Mouse (Mus musculus): ENCODE measurements around the gene Hjurp. TPM values are rescaled to one million over a fixed set of nuclear protein-coding genes. Genes with fewer than 3 reads are reported as not detected.

Hjurp gene
- polyA plus RNA-seq, 1 experiment: 34.3 TPM

- no peak overlapping the region for H3K4me3 ChIP-seq (ENCODE audit: control insufficient read depth, low read depth, low read length)
- TF ChIP-seq POLR2A (IDR thresholded peaks at IDR 0.05; ENCODE audit: control insufficient read depth, low read depth, low read length) (no peak), CTCF (IDR thresholded peaks at IDR 0.05; ENCODE audit: control insufficient read depth, insufficient read depth, insufficient replicate concordance, low read depth, low read length) (no peak)
- no peak overlapping the region for H3K27ac ChIP-seq (ENCODE audit: control insufficient read depth, insufficient read depth, low read depth, low read length)
- peaks cover 34% of the 10 kb centered on the region for H3K36me3 ChIP-seq (ENCODE audit: control insufficient read depth, insufficient read depth, low read length)
- H3K4me1 ChIP-seq (ENCODE audit: control insufficient read depth, insufficient read depth, low read length): no peaks in the 10 kb centered on the region; the same call in 1 of the 2 replicates
- no peaks in the 10 kb centered on the region for H3K27me3 ChIP-seq (ENCODE audit: control insufficient read depth, insufficient read depth, low read length)
Observed at GRCm38 (mm10) chr1:88262961-88263360, 14.5 kb downstream of the Hjurp start.

GRCm38 (mm10) chr1:88262255-88262654, 15.2 kb downstream of the Hjurp start:
- TF ChIP-seq POLR2A (IDR thresholded peaks at IDR 0.05; ENCODE audit: control insufficient read depth, low read depth, low read length) (no peak), CTCF (IDR thresholded peaks at IDR 0.05; ENCODE audit: control insufficient read depth, insufficient read depth, insufficient replicate concordance, low read depth, low read length) (no peak)

GRCm38 (mm10) chr1:88261706-88262105, 15.7 kb downstream of the Hjurp start:
- no peak overlapping the region for H3K27ac ChIP-seq (ENCODE audit: control insufficient read depth, insufficient read depth, low read depth, low read length)
- no peak overlapping the region for H3K4me3 ChIP-seq (ENCODE audit: control insufficient read depth, low read depth, low read length)
- no peak for TF ChIP-seq CTCF (IDR thresholded peaks at IDR 0.05; ENCODE audit: control insufficient read depth, insufficient read depth, insufficient replicate concordance, low read depth, low read length)
- TF ChIP-seq POLR2A (IDR thresholded peaks at IDR 0.05; ENCODE audit: control insufficient read depth, low read depth, low read length): no peak
- no peaks in the 10 kb centered on the region for H3K27me3 ChIP-seq (ENCODE audit: control insufficient read depth, insufficient read depth, low read length)
- H3K4me1 ChIP-seq (ENCODE audit: control insufficient read depth, insufficient read depth, low read length): no peaks in the 10 kb centered on the region; the same call in 1 of the 2 replicates
- peaks cover 25% of the 10 kb centered on the region for H3K36me3 ChIP-seq (ENCODE audit: control insufficient read depth, insufficient read depth, low read length)

More at GRCm38 (mm10) chr1:88262255-88262654, 15.2 kb downstream of the Hjurp start:
- Histone ChIP-seq H3K36me3 (ENCODE audit: control insufficient read depth, insufficient read depth, low read length) (peaks cover 29% of the 10 kb centered on the region), H3K27ac (ENCODE audit: control insufficient read depth, insufficient read depth, low read depth, low read length) (no peak overlapping the region), H3K4me3 (ENCODE audit: control insufficient read depth, low read depth, low read length) (no peak overlapping the region), H3K27me3 (ENCODE audit: control insufficient read depth, insufficient read depth, low read length) (no peaks in the 10 kb centered on the region), H3K4me1 (ENCODE audit: control insufficient read depth, insufficient read depth, low read length) (no peaks in the 10 kb centered on the region; the same call in 1 of the 2 replicates)

- Histone ChIP-seq H3K27ac (ENCODE audit: control insufficient read depth, insufficient read depth, low read depth, low read length) (no peak overlapping the region), H3K36me3 (ENCODE audit: control insufficient read depth, insufficient read depth, low read length) (peaks cover 17% of the 10 kb centered on the region), H3K4me3 (ENCODE audit: control insufficient read depth, low read depth, low read length) (peak overlapping the region; percentile 19; the same call in 1 of the 2 replicates), H3K27me3 (ENCODE audit: control insufficient read depth, insufficient read depth, low read length) (no peaks in the 10 kb centered on the region), H3K4me1 (ENCODE audit: control insufficient read depth, insufficient read depth, low read length) (no peaks in the 10 kb centered on the region; the same call in 1 of the 2 replicates)
- TF ChIP-seq CTCF (IDR thresholded peaks at IDR 0.05; ENCODE audit: control insufficient read depth, insufficient read depth, insufficient replicate concordance, low read depth, low read length) (no peak), POLR2A (IDR thresholded peaks at IDR 0.05; ENCODE audit: control insufficient read depth, low read depth, low read length) (no peak)
Observed at GRCm38 (mm10) chr1:88260604-88261377, 16.6 kb downstream of the Hjurp start.

GRCm38 (mm10) chr1:88260114-88260513, 17.3 kb downstream of the Hjurp start:
- no peaks in the 10 kb centered on the region; the same call in 1 of the 2 replicates for H3K4me1 ChIP-seq (ENCODE audit: control insufficient read depth, insufficient read depth, low read length)
- H3K27ac ChIP-seq (ENCODE audit: control insufficient read depth, insufficient read depth, low read depth, low read length): no peak overlapping the region
- TF ChIP-seq POLR2A (IDR thresholded peaks at IDR 0.05; ENCODE audit: control insufficient read depth, low read depth, low read length): no peak
- TF ChIP-seq CTCF (IDR thresholded peaks at IDR 0.05; ENCODE audit: control insufficient read depth, insufficient read depth, insufficient replicate concordance, low read depth, low read length): no peak
- H3K4me3 ChIP-seq (ENCODE audit: control insufficient read depth, low read depth, low read length): peak overlapping the region; percentile 6
- H3K36me3 ChIP-seq (ENCODE audit: control insufficient read depth, insufficient read depth, low read length): peaks cover 11% of the 10 kb centered on the region
- H3K27me3 ChIP-seq (ENCODE audit: control insufficient read depth, insufficient read depth, low read length): no peaks in the 10 kb centered on the region

- Histone ChIP-seq H3K27ac (ENCODE audit: control insufficient read depth, insufficient read depth, low read depth, low read length) (no peak overlapping the region), H3K36me3 (ENCODE audit: control insufficient read depth, insufficient read depth, low read length) (peaks cover 10% of the 10 kb centered on the region), H3K4me1 (ENCODE audit: control insufficient read depth, insufficient read depth, low read length) (no peaks in the 10 kb centered on the region; the same call in 1 of the 2 replicates), H3K27me3 (ENCODE audit: control insufficient read depth, insufficient read depth, low read length) (no peaks in the 10 kb centered on the region), H3K4me3 (ENCODE audit: control insufficient read depth, low read depth, low read length) (no peak overlapping the region)
- TF ChIP-seq CTCF (IDR thresholded peaks at IDR 0.05; ENCODE audit: control insufficient read depth, insufficient read depth, insufficient replicate concordance, low read depth, low read length): no peak
- TF ChIP-seq POLR2A (IDR thresholded peaks at IDR 0.05; ENCODE audit: control insufficient read depth, low read depth, low read length): no peak
Observed at GRCm38 (mm10) chr1:88259643-88260024, 17.8 kb downstream of the Hjurp start.

- Histone ChIP-seq H3K27me3 (ENCODE audit: control insufficient read depth, insufficient read depth, low read length) (no peaks in the 10 kb centered on the region), H3K36me3 (ENCODE audit: control insufficient read depth, insufficient read depth, low read length) (peaks cover 7% of the 10 kb centered on the region), H3K27ac (ENCODE audit: control insufficient read depth, insufficient read depth, low read depth, low read length) (no peak overlapping the region), H3K4me1 (ENCODE audit: control insufficient read depth, insufficient read depth, low read length) (no peaks in the 10 kb centered on the region; the same call in 1 of the 2 replicates), H3K4me3 (ENCODE audit: control insufficient read depth, low read depth, low read length) (no peak overlapping the region)
- TF ChIP-seq CTCF (IDR thresholded peaks at IDR 0.05; ENCODE audit: control insufficient read depth, insufficient read depth, insufficient replicate concordance, low read depth, low read length) (no peak), POLR2A (IDR thresholded peaks at IDR 0.05; ENCODE audit: control insufficient read depth, low read depth, low read length) (no peak)
Observed at GRCm38 (mm10) chr1:88258881-88259642, 18.4 kb downstream of the Hjurp start.
